Comparison of ENCODE assay signal across 8 mouse cellular contexts in the genomic region with DNA sequence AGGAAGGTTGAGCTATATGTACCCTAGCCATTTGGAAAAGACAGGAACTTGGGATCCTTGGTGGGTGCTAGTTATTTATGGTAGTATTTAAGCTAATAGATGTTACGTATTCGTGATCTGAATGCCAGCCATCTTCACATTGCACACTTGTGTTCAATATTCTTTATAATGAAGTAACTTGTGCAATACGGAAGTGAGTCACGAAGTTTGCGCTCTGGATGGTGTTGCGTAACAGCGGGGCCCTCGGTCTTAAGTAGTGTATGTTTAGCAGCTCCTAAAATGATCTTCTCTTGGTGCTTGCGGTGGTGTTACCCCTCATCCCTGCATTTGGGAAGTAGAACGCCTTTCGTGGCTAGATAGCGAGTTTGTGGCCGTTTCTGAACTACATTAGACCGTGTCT. TPM values are rescaled to one million over a fixed set of nuclear protein-coding genes. Genes with fewer than 3 reads are reported as not detected.
DNase-seq lines count a peak whose midpoint lies in the region; ATAC-seq lines count a peak whose summit lies in the region.

No protein-coding gene starts in this region.

- H3K9ac ChIP-seq in hindbrain, embryonic 16.5 days (ENCODE audit: low read depth, low read length), result peak overlapping the region; percentile 79
- peak overlapping the region; percentile 88 for H3K9ac ChIP-seq in liver, embryonic 15.5 days
- peak overlapping the region; percentile 73 for H3K9ac ChIP-seq in neural tube, embryonic 12.5 days

- H3K4me1 ChIP-seq in forebrain, embryonic 10.5 days, result peaks cover 32% of the 10 kb centered on the region
- H3K4me1 ChIP-seq in hindbrain, embryonic 16.5 days (ENCODE audit: control insufficient read depth, insufficient read depth, low read depth, low read length), result peaks cover 19% of the 10 kb centered on the region
- peaks cover 51% of the 10 kb centered on the region for H3K4me1 ChIP-seq in liver, embryonic 15.5 days (replicated peaks)
- peaks cover 14% of the 10 kb centered on the region for H3K4me1 ChIP-seq in neural tube, embryonic 12.5 days

- H3K27ac ChIP-seq in forebrain, embryonic 10.5 days, result peak overlapping the region; percentile 88; the same call in 1 of the 2 replicates
- no peak overlapping the region for H3K27ac ChIP-seq in hindbrain, embryonic 16.5 days (ENCODE audit: low read depth, low read length)
- H3K27ac ChIP-seq in liver, embryonic 15.5 days (replicated peaks), result peak overlapping the region; percentile 91
- H3K27ac ChIP-seq in neural tube, embryonic 12.5 days, result no peak overlapping the region

- DNase-seq in NIH3T3 (ENCODE audit: low read depth), result peak; percentile 97
- no peak for DNase-seq in forebrain, embryonic 10.5 days (ENCODE audit: extremely low spot score, low spot score)
- DNase-seq in ovary, postnatal 10 days (ENCODE audit: low spot score), result no peak
- DNase-seq in embryo, embryonic 10.5 days (ENCODE audit: low spot score), result no peak

- WGBS in forebrain, embryonic 10.5 days, result 43% methylated on average over 14 of the region's 14 CpGs
- WGBS in hindbrain, embryonic 16.5 days, result 45% methylated on average over 14 of the region's 14 CpGs
- 3% methylated on average over 14 of the region's 14 CpGs for WGBS in liver, embryonic 15.5 days (ENCODE audit: insufficient replicate concordance)
- 41% methylated on average over 14 of the region's 14 CpGs for WGBS in neural tube, embryonic 12.5 days

- no peaks in the 10 kb centered on the region for H3K9me3 ChIP-seq in forebrain, embryonic 10.5 days
- no peaks in the 10 kb centered on the region for H3K9me3 ChIP-seq in hindbrain, embryonic 16.5 days (ENCODE audit: control insufficient read depth, low read length)
- no peaks in the 10 kb centered on the region for H3K9me3 ChIP-seq in liver, embryonic 15.5 days (replicated peaks)
- no peaks in the 10 kb centered on the region for H3K9me3 ChIP-seq in neural tube, embryonic 12.5 days

- peak overlapping the region; percentile 99 for H3K4me2 ChIP-seq in hindbrain, embryonic 16.5 days (ENCODE audit: low read length)
- peak overlapping the region; percentile 85 for H3K4me2 ChIP-seq in liver, embryonic 15.5 days
- H3K4me2 ChIP-seq in neural tube, embryonic 12.5 days (replicated peaks), result peak overlapping the region; percentile 93

- peaks cover 42% of the 10 kb centered on the region for H3K36me3 ChIP-seq in forebrain, embryonic 10.5 days (replicated peaks)
- H3K36me3 ChIP-seq in hindbrain, embryonic 16.5 days (ENCODE audit: control insufficient read depth, insufficient read depth, low read length), result peaks cover 15% of the 10 kb centered on the region
- H3K36me3 ChIP-seq in liver, embryonic 15.5 days (replicated peaks), result peaks cover 37% of the 10 kb centered on the region
- H3K36me3 ChIP-seq in neural tube, embryonic 12.5 days, result peaks cover 19% of the 10 kb centered on the region

- peak overlapping the region; percentile 87 for H3K4me3 ChIP-seq in forebrain, embryonic 10.5 days
- peak overlapping the region; percentile 83 for H3K4me3 ChIP-seq in hindbrain, embryonic 16.5 days (ENCODE audit: low read length)
- H3K4me3 ChIP-seq in liver, embryonic 15.5 days (replicated peaks), result peak overlapping the region; percentile 94
- peak overlapping the region; percentile 86 for H3K4me3 ChIP-seq in neural tube, embryonic 12.5 days

- no peaks in the 10 kb centered on the region for H3K27me3 ChIP-seq in forebrain, embryonic 10.5 days (ENCODE audit: poor library complexity, severe bottlenecking)
- H3K27me3 ChIP-seq in hindbrain, embryonic 16.5 days (replicated peaks; ENCODE audit: control insufficient read depth, insufficient read depth, low read length), result no peaks in the 10 kb centered on the region
- H3K27me3 ChIP-seq in liver, embryonic 15.5 days, result no peaks in the 10 kb centered on the region
- no peaks in the 10 kb centered on the region for H3K27me3 ChIP-seq in neural tube, embryonic 12.5 days (replicated peaks)

- peak; percentile 40 for ATAC-seq in CD4-positive, CD25-positive, alpha-beta regulatory T cell, adult 4 months
- ATAC-seq in hindbrain, embryonic 16.5 days, result no peak
- ATAC-seq in liver, embryonic 15.5 days (ENCODE audit: insufficient read depth), result no peak
- no peak for ATAC-seq in neural tube, embryonic 12.5 days (ENCODE audit: low FRiP score, low read depth)

RNA-seq across cellular contexts. Expression of a gene that starts 1.0 kb away (rescaled TPM):
- polyA plus RNA-seq in CD4-positive, CD25-positive, alpha-beta regulatory T cell, adult 4 months (2017; shearing (Covaris generic)), result 10 to 100 TPM; 73.4 to 92.2 TPM
- 101 and 103 TPM in 2 replicates for polyA plus RNA-seq in forebrain, embryonic 10.5 days (2016; fragmentation: Nextera tagmentation; extraction: Ambion mirVana)
- polyA plus RNA-seq in hindbrain, embryonic 16.5 days (2015; fragmentation: Nextera tagmentation; extraction: Ambion mirVana), result 101 and 104 TPM in 2 replicates
- polyA plus RNA-seq in liver, embryonic 15.5 days (2015; fragmentation: Nextera tagmentation; extraction: Ambion mirVana), result 113 and 131 TPM in 2 replicates
- polyA plus RNA-seq in neural tube, embryonic 12.5 days (2016; fragmentation: Nextera tagmentation; extraction: Ambion mirVana), result 123 and 127 TPM in 2 replicates

RNA-seq across cellular contexts. Expression of a gene that starts 4.9 kb away (rescaled TPM):
- 1 to 10 TPM; 1.0 to 1.7 TPM for polyA plus RNA-seq in CD4-positive, CD25-positive, alpha-beta regulatory T cell, adult 4 months (2017; shearing (Covaris generic))
- polyA plus RNA-seq in forebrain, embryonic 10.5 days (2016; fragmentation: Nextera tagmentation; extraction: Ambion mirVana), result 0.38 and 0.49 TPM in 2 replicates
- polyA plus RNA-seq in hindbrain, embryonic 16.5 days (2015; fragmentation: Nextera tagmentation; extraction: Ambion mirVana), result 0.35 and 0.54 TPM in 2 replicates
- 0.93 and 1.2 TPM in 2 replicates for polyA plus RNA-seq in liver, embryonic 15.5 days (2015; fragmentation: Nextera tagmentation; extraction: Ambion mirVana)
- 0.45 and 0.67 TPM in 2 replicates for polyA plus RNA-seq in neural tube, embryonic 12.5 days (2016; fragmentation: Nextera tagmentation; extraction: Ambion mirVana)

RNA-seq across cellular contexts. Expression of a gene that starts 18.3 kb away (rescaled TPM):
- polyA plus RNA-seq in CD4-positive, CD25-positive, alpha-beta regulatory T cell, adult 4 months (2017; shearing (Covaris generic)), result 1 to 10 TPM; 2.1 to 5.2 TPM
- polyA plus RNA-seq in forebrain, embryonic 10.5 days (2016; fragmentation: Nextera tagmentation; extraction: Ambion mirVana), result 1.7 and 1.9 TPM in 2 replicates
- 1.0 and 1.3 TPM in 2 replicates for polyA plus RNA-seq in hindbrain, embryonic 16.5 days (2015; fragmentation: Nextera tagmentation; extraction: Ambion mirVana)
- polyA plus RNA-seq in liver, embryonic 15.5 days (2015; fragmentation: Nextera tagmentation; extraction: Ambion mirVana), result 0.71 and 1.0 TPM in 2 replicates
- 1.1 and 3.7 TPM in 2 replicates for polyA plus RNA-seq in neural tube, embryonic 12.5 days (2016; fragmentation: Nextera tagmentation; extraction: Ambion mirVana)

RNA-seq across cellular contexts. Expression of a gene that starts 19.0 kb away (rescaled TPM):
- 10 to 100 TPM; 58.3 to 63.6 TPM for polyA plus RNA-seq in CD4-positive, CD25-positive, alpha-beta regulatory T cell, adult 4 months (2017; shearing (Covaris generic))
- polyA plus RNA-seq in forebrain, embryonic 10.5 days (2016; fragmentation: Nextera tagmentation; extraction: Ambion mirVana), result 166 and 170 TPM in 2 replicates
- polyA plus RNA-seq in hindbrain, embryonic 16.5 days (2015; fragmentation: Nextera tagmentation; extraction: Ambion mirVana), result 65.6 and 78.1 TPM in 2 replicates
- polyA plus RNA-seq in liver, embryonic 15.5 days (2015; fragmentation: Nextera tagmentation; extraction: Ambion mirVana), result 49.0 and 51.6 TPM in 2 replicates
- 113 and 115 TPM in 2 replicates for polyA plus RNA-seq in neural tube, embryonic 12.5 days (2016; fragmentation: Nextera tagmentation; extraction: Ambion mirVana)

RNA-seq across cellular contexts. Expression of a gene that starts 26.2 kb away (rescaled TPM):
- polyA plus RNA-seq in CD4-positive, CD25-positive, alpha-beta regulatory T cell, adult 4 months (2017; shearing (Covaris generic)), result not detected
- not detected in 2 replicates for polyA plus RNA-seq in forebrain, embryonic 10.5 days (2016; fragmentation: Nextera tagmentation; extraction: Ambion mirVana)
- polyA plus RNA-seq in hindbrain, embryonic 16.5 days (2015; fragmentation: Nextera tagmentation; extraction: Ambion mirVana), result 2.2 TPM in 2 replicates
- polyA plus RNA-seq in liver, embryonic 15.5 days (2015; fragmentation: Nextera tagmentation; extraction: Ambion mirVana), result not detected in 2 replicates
- 0.29 and 1.5 TPM in 2 replicates for polyA plus RNA-seq in neural tube, embryonic 12.5 days (2016; fragmentation: Nextera tagmentation; extraction: Ambion mirVana)

Comparison
In these comparisons a context has a peak if more than half of its experiments do, and no peak if none do; other contexts are left out.
1. H3K27ac ChIP-seq: peak in forebrain, embryonic 10.5 days (single experiment) and liver, embryonic 15.5 days (single experiment); none in hindbrain, embryonic 16.5 days (single experiment) and neural tube, embryonic 12.5 days (single experiment).
2. Peak in every context shown above with its lines, with median percentiles within 50 percentile points of each other: H3K4me3 ChIP-seq, H3K4me2 ChIP-seq and H3K9ac ChIP-seq.